Mouse (Mus musculus) cerebellum, postnatal 36 days (tissue): ENCODE measurements around the gene Mtrr.
"Not testable (repeated sequence)": the region's sequence is repeated elsewhere in the genome, so short reads cannot be mapped to it uniquely, and the experiment has no call there.

Experiments
- DNase-seq, 2 experiments: peaks; one replicate each; pipeline ENCODE4 v3.0.0; 2021 to 2022; ENCODE audit warnings: mixed read lengths in 2 of 2

Mtrr gene

GRCm38 (mm10) chr13:68568110-68568509 is 13.8 kb downstream of the Mtrr start:
- DNase-seq = no peak

GRCm38 (mm10) chr13:68553391-68553790 is 28.6 kb downstream of the Mtrr start:
- not testable (repeated sequence) for DNase-seq
